Mouse (Mus musculus) yolk sac, embryonic 10.5 days (tissue): ENCODE results near the gene Gtdc1.
A peak's percentile ranks its signal among the peaks of the same experiment; 100 is the strongest.

Experiments used
- DNase-seq: peaks from one replicate; pipeline ENCODE4 v3.0.0-alpha.2; 2017; ENCODE audit warnings: low spot score

Gene Gtdc1

GRCm38 (mm10) chr2:44584061-44584460 is 343.4 kb downstream of the Gtdc1 start:
- DNase-seq: no peak

DNA sequence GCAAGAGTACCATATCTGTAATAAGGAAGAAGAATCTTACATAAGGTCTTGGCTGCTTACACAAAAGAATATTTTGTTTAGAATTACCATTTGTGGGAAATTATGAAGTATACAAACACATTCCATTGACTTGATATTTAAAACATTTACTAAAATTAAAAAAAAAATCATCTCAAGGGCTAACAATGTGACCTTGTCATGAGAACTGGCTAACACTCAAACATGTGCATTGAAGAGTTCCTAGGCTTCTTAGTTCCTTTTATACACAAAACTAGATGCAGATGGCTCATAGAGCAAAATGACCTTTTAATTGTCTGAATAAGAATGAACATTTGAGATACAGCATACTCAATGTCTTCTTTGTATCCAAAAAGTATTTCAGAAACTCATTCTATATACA is 344.0 kb downstream of the Gtdc1 start:
- no peak for DNase-seq

GRCm38 (mm10) chr2:44571810-44572209 is 355.6 kb downstream of the Gtdc1 start:
- no peak for DNase-seq

GRCm38 (mm10) chr2:44571156-44571555 is 356.3 kb downstream of the Gtdc1 start:
- no peak for DNase-seq

DNA sequence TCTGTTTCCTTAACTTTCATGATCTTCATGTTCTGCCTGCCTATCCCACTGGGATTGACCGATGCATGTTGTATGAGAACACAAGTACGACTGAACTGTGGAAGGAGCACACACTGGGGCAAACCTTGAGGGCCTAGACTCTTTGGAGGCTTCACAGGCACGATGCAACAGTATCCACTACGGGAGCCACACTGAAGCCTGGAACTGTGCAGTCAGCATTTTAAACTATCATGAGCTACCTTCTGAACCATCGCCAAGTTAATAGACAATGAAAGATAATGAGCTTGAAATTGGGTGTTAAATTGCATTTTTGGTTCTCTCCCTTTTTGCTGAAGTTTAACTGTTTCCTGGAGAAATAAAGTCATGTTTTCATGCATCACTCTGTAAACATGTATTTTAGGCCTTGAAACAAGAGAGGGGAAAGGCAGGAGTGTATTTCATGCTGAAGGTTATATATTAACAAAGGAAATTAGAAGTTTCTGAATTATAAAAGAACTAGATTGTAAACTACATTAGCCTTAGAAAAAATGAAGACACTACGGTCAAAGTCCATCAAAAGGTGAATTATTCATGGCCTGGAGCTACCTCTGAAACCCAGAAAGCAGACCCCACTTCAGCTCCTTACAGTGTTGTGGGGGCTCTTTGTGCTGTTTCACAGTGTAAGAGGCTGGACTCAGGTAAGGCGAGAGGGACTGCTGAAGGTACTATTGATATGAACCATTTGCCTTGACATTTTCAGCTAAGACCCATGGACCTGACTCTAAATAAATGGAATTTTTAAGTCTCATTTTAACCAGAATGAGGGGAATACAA is 358.1 kb downstream of the Gtdc1 start:
- DNase-seq: no peak

- no peak for DNase-seq
These were observed 362.4 kb downstream of the Gtdc1 start for GRCm38 (mm10) chr2:44564776-44565692.

GRCm38 (mm10) chr2:44561789-44562188 is 365.7 kb downstream of the Gtdc1 start:
- DNase-seq: no peak

DNA sequence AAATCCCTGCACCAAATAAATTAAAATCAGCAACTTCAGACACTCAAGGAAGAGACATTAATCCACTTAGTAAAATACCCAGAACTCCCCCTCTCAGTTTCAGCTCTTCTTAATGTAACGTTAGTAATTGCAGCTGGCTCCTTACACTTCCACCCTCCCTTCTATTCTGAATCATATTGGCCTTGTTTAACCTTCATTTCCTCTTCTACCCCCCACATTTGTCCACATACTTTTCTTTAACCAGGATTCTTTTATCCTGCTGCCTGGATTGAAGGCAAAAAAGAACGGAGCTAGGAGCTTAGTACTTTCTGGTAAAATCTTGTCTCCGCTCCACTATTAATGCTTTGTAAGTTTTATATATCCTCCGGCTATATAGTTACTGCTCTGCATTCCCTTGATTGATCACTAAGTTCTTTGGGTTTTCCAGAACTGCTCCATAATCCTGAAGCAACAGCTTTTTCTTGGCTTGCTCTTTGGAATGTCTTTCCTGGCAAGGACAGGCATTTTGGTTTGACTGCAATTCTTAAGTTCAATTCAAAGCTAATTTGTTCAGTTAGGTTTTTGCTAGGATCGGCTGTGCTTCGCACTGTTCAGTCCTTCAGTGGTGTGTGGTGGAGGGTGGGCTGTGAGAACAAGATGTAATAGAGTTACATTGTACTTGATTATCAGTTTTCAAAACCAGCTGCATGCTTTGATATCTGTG is 368.1 kb downstream of the Gtdc1 start:
- DNase-seq: no peak

GRCm38 (mm10) chr2:44557669-44558281 is 369.7 kb downstream of the Gtdc1 start:
- DNase-seq: no peak

- peak; percentile 15 for DNase-seq
These were observed 370.4 kb downstream of the Gtdc1 start for GRCm38 (mm10) chr2:44556861-44557592.

GRCm38 (mm10) chr2:44554716-44555115 is 372.7 kb downstream of the Gtdc1 start:
- no peak for DNase-seq

DNA sequence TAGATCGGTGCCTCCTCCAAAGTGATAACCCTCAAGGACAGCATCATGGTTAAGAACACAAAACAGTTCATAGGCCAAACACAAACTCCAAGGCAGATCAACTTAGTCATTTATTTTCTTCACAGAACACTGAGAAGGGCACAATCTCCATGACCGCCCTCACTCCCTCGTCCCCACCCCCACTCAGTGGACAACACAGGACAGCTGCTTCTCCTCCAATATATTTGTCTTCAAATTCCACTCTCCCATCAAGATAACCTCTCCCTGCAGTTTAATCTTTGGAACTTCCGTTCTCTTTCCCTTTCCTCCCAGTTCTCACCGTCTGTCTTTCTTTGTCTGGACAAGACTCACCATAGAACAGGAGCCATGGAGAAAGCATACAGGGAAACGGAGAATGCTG is 378.1 kb downstream of the Gtdc1 start:
- no peak for DNase-seq

DNA sequence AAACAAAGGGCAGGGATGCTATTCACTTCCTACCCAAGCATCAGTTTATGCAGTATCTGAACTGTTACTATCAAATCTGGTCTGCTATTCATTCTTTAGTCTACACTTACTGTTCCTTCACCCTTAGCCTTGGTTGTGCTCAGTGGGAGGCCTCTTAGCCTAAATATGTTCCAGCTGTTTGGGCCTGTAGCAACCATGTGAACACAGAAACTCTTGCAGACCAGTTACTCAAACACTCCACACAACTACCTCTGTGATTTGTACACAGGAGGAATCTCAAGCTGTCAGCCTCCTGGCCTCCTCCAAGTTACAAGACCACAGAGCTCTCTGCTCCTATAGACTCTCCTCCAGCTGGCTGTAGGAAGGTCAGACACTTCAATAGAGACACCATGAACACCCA is 384.7 kb downstream of the Gtdc1 start:
- DNase-seq: no peak

DNA sequence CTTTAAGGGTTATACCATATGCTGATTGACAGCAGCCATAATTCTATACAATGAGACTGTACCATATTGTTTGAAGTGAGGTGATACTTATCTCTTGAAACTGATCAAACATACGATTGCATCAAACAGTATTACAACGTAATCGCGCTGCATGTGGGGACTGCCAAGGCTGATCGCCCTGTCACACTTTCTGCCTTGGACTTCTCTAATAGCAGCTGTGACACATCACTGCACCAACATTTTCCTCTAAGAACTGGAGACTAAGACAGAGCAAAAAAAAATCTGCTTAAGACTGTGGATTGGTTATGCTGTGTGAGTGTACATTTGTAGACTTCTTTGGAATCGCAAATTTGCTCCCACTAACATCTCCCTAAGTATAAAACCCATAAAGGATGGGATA is 385.7 kb downstream of the Gtdc1 start:
- DNase-seq: no peak

GRCm38 (mm10) chr2:44540881-44541280 is 386.6 kb downstream of the Gtdc1 start:
- DNase-seq: no peak

- DNase-seq: no peak
These were observed 388.3 kb downstream of the Gtdc1 start for GRCm38 (mm10) chr2:44539121-44539634.

GRCm38 (mm10) chr2:44538135-44538534 is 389.3 kb downstream of the Gtdc1 start:
- DNase-seq: no peak

GRCm38 (mm10) chr2:44535760-44536159 is 391.7 kb downstream of the Gtdc1 start:
- DNase-seq: no peak

DNA sequence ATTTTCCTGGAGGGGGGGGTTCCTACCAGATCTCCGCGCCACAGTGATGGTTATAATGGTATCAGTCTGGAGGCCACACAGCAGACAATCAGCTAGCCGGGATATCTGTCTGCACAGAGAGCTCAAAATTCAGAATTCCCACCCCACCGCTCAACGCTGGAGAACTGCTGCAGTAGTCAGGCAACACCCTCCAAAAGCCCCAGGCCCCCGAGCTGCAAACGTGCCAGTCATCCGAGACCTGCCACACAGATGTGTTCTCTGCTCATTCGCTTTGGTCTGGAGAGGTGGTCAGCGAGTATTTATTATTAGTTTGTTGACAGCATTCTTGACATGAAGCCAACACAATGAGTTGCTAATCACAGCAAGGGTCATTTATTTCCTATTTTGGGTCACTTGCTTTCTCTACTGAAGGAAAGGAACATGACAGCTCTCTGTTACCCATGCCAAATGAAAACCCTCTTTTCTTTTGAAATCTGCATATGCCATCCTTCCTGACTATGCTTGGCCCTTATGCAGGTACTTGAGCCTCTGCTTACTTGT is 392.3 kb downstream of the Gtdc1 start:
- no peak for DNase-seq

DNA sequence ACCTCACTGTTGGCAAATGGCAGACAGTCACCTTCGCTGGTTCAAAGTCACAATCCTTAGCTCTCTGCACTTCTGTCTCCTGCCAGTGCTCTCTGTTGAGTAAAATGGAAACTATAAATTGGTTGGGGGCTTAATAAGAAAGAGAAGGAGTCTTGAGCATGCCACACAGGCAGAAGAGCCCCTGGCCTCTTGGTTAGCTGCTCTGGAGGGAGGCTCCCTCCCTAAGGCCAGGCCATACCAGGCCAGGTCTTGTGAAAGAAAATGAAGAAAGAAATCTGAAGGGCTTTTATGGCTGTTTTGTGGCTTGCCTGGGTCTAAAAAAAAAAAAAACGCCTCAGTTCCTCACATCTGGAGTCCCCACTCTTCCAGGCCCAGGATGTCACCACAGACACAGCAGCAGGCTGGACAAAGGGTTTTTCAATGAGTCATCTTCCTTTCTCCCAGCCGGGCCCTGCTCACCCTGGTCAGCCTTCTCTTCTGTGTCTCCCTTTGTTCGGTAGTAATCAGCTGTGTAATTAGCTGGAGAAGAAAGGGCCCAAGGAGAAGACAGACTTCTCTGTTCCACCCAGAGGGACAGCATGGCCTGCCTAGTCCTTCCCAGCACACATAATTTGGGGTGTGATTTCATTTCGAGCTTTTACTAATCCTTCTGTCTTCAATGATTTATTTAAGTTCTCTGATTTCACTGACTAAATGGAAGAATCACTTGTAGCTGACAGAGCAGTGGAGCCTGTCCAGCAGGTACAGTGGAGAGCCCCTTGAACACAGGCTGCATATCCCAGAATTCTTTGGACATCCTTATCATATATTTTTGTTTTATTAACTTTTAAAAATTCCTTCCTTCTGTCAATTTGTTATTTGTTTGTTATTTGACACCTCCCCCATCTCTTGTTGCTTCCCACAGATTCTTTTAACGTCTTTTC is 401.1 kb downstream of the Gtdc1 start:
- peak; percentile 35 for DNase-seq
